Comparison of ENCODE assay signal across 12 mouse cellular contexts in genomic region chr8:127088372-127088771, GRCm38 (mm10). TPM values are rescaled to one million over a fixed set of nuclear protein-coding genes. Genes with fewer than 3 reads are reported as not detected.
DNase-seq lines count a peak whose midpoint lies in the region; ATAC-seq lines count a peak whose summit lies in the region.
"Had no signal": no experiment of that assay in that cellular context is flagged by ENCODE, and none has a peak within 500 bp of the region (broad histone marks: within the 10 kb centered on the region; RNA-seq: fewer than 3 reads in every experiment).

No protein-coding gene starts in this region.

- peaks cover 47% of the 10 kb centered on the region for H3K4me1 ChIP-seq in intestine, embryonic 15.5 days (replicated peaks)
- H3K4me1 ChIP-seq in intestine, embryonic 16.5 days (ENCODE audit: control insufficient read depth, insufficient read depth, low read length) = peaks cover 49% of the 10 kb centered on the region
- H3K4me1 ChIP-seq in hindbrain, embryonic 15.5 days (replicated peaks) = peaks cover 28% of the 10 kb centered on the region
- H3K4me1 ChIP-seq in midbrain, embryonic 16.5 days (ENCODE audit: control insufficient read depth, insufficient read depth, low read length) = peaks cover 16% of the 10 kb centered on the region

- ATAC-seq in intestine, embryonic 15.5 days = 0 out of 2 replicates have a peak, but pooled peaks have one; percentile 5
- ATAC-seq in intestine, embryonic 16.5 days = no peak
- no peak for ATAC-seq in hindbrain, embryonic 15.5 days (ENCODE audit: low FRiP score, low read depth)
- ATAC-seq in midbrain, embryonic 16.5 days = no peak

- H3K36me3 ChIP-seq in intestine, embryonic 15.5 days = no peaks in the 10 kb centered on the region
- no peaks in the 10 kb centered on the region for H3K36me3 ChIP-seq in intestine, embryonic 16.5 days (ENCODE audit: control insufficient read depth, insufficient read depth, low read length)
- no peaks in the 10 kb centered on the region for H3K36me3 ChIP-seq in hindbrain, embryonic 15.5 days
- no peaks in the 10 kb centered on the region for H3K36me3 ChIP-seq in midbrain, embryonic 16.5 days (ENCODE audit: control insufficient read depth, insufficient read depth, low read length)

- H3K9ac ChIP-seq in intestine, embryonic 15.5 days = no peak overlapping the region
- no peak overlapping the region for H3K9ac ChIP-seq in intestine, embryonic 16.5 days (ENCODE audit: low read depth, low read length)
- H3K9ac ChIP-seq in hindbrain, embryonic 15.5 days = no peak overlapping the region
- H3K9ac ChIP-seq in midbrain, embryonic 16.5 days (ENCODE audit: low read depth, low read length) = no peak overlapping the region

- no peak overlapping the region for H3K4me3 ChIP-seq in intestine, embryonic 15.5 days (replicated peaks)
- H3K4me3 ChIP-seq in intestine, embryonic 16.5 days (ENCODE audit: low read length) = no peak overlapping the region
- H3K4me3 ChIP-seq in hindbrain, embryonic 15.5 days = no peak overlapping the region
- H3K4me3 ChIP-seq in midbrain, embryonic 16.5 days (ENCODE audit: low read depth, low read length) = no peak overlapping the region

- peak; percentile 31 for DNase-seq in embryo, embryonic 11.5 days (ENCODE audit: low read depth, low spot score)
- no peak for DNase-seq in layer of hippocampus, postnatal 36 days
- no peak for DNase-seq in spleen, adult 18-20 months
- no peak for DNase-seq in lung, postnatal 14 days
- DNase-seq: cerebellum, adult 11 months; gastrocnemius, postnatal 14 days; right cerebral cortex, postnatal 4 days; thymus, postnatal 36 days had no signal

- H3K27me3 ChIP-seq in intestine, embryonic 15.5 days (replicated peaks) = no peaks in the 10 kb centered on the region
- no peaks in the 10 kb centered on the region for H3K27me3 ChIP-seq in intestine, embryonic 16.5 days (replicated peaks; ENCODE audit: control insufficient read depth, insufficient read depth, low read length)
- H3K27me3 ChIP-seq in hindbrain, embryonic 15.5 days = no peaks in the 10 kb centered on the region
- H3K27me3 ChIP-seq in midbrain, embryonic 16.5 days (ENCODE audit: control insufficient read depth, insufficient read depth, low read depth, low read length) = no peaks in the 10 kb centered on the region

- WGBS in intestine, embryonic 15.5 days = 17% methylated on average over 9 of the region's 9 CpGs
- 15% methylated on average over 9 of the region's 9 CpGs for WGBS in intestine, embryonic 16.5 days
- 22% methylated on average over 9 of the region's 9 CpGs for WGBS in hindbrain, embryonic 15.5 days
- WGBS in midbrain, embryonic 16.5 days = 25% methylated on average over 9 of the region's 9 CpGs

- H3K4me2 ChIP-seq in intestine, embryonic 15.5 days (replicated peaks) = no peak overlapping the region
- no peak overlapping the region for H3K4me2 ChIP-seq in intestine, embryonic 16.5 days (ENCODE audit: low read depth, low read length)
- H3K4me2 ChIP-seq in hindbrain, embryonic 15.5 days = 0 out of 2 replicates have a peak overlapping the region, but pooled peaks have one; percentile 1
- peak overlapping the region; percentile 5; the same call in 1 of the 2 replicates for H3K4me2 ChIP-seq in midbrain, embryonic 16.5 days (ENCODE audit: low read length)

- no peaks in the 10 kb centered on the region for H3K9me3 ChIP-seq in intestine, embryonic 15.5 days
- no peaks in the 10 kb centered on the region for H3K9me3 ChIP-seq in intestine, embryonic 16.5 days (ENCODE audit: control insufficient read depth, low read length)
- no peaks in the 10 kb centered on the region for H3K9me3 ChIP-seq in hindbrain, embryonic 15.5 days
- H3K9me3 ChIP-seq in midbrain, embryonic 16.5 days (replicated peaks; ENCODE audit: control insufficient read depth, low read length, poor library complexity, severe bottlenecking) = no peaks in the 10 kb centered on the region

- H3K27ac ChIP-seq in intestine, embryonic 15.5 days = no peak overlapping the region
- no peak overlapping the region for H3K27ac ChIP-seq in intestine, embryonic 16.5 days (ENCODE audit: low read length)
- peak overlapping the region; percentile 30; the same call in 1 of the 2 replicates for H3K27ac ChIP-seq in hindbrain, embryonic 15.5 days (replicated peaks)
- H3K27ac ChIP-seq in midbrain, embryonic 16.5 days (ENCODE audit: low read length) = no peak overlapping the region

RNA-seq across cellular contexts. Expression of gene Pard3, which starts 24.7 kb away (rescaled TPM):
- polyA plus RNA-seq in intestine, embryonic 15.5 days (2015; fragmentation: Nextera tagmentation; extraction: Ambion mirVana) = 24.5 and 25.9 TPM in 2 replicates
- 17.3 and 19.1 TPM in 2 replicates for polyA plus RNA-seq in intestine, embryonic 16.5 days (2015; fragmentation: Nextera tagmentation; extraction: Ambion mirVana)
- polyA plus RNA-seq in hindbrain, embryonic 15.5 days (2015; fragmentation: Nextera tagmentation; extraction: Ambion mirVana) = 18.2 and 20.2 TPM in 2 replicates
- polyA plus RNA-seq in midbrain, embryonic 16.5 days (2015; fragmentation: Nextera tagmentation; extraction: Ambion mirVana) = 14.5 and 14.6 TPM in 2 replicates
- 10 to 100 TPM; 19.7 to 32.0 TPM for total RNA-seq in layer of hippocampus, postnatal 36 days (2021)

Comparison
In these comparisons a context has a peak if more than half of its experiments do, and no peak if none do; other contexts are left out.
1. H3K4me2 ChIP-seq: peak in hindbrain, embryonic 15.5 days (single experiment) and midbrain, embryonic 16.5 days (single experiment); none in intestine, embryonic 15.5 days (single experiment) and intestine, embryonic 16.5 days (single experiment).